Mouse (Mus musculus) yolk sac, embryonic 10.5 days (tissue): ENCODE measurements around the gene Gm20816.
"Not testable (repeated sequence)": the region's sequence is repeated elsewhere in the genome, so short reads cannot be mapped to it uniquely, and the experiment has no call there.

Experiments used
- DNase-seq: peaks from one replicate; pipeline ENCODE4 v3.0.0-alpha.2; 2017; ENCODE audit warnings: low spot score

Gm20816 gene

DNA sequence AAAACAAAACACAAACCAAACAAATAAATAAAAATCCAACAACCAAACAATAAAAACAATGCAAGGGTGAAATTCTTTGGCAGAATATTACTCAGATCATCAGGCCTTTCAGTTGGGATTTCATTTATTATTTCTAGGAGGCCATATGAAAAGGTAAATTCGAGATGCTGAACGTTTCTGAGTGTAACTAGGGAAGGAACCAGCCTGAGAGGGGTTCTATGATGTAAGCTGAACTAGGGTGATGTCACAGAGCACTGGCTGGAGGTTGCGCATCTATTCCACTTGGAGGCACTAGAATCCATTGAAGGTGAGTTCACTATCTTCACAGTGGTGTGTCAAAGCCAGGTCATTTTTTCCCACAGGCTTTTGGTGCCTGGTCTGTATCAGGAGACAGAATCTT, at the start of gene Gm20816:
Gene Gm20816 (plus strand): TSS at position 301 of the 400 bp plus-strand sequence.
- not testable (repeated sequence) for DNase-seq
